Mouse (Mus musculus) erythroblast, embryonic 14.5 days (primary cell): ENCODE results near the gene Rbbp5.

Source experiments
- GATA1 ChIP-seq: IDR thresholded peaks from 2 replicates; pipeline ENCODE4 v1.6.1; 2012; ENCODE audit warnings: low read length, inconsistent platforms, mixed read lengths
- TAL1 ChIP-seq: IDR thresholded peaks from 3 replicates; pipeline ENCODE4 v1.6.1; 2012; ENCODE audit warnings: low read length, inconsistent platforms, mixed read lengths

DNA sequence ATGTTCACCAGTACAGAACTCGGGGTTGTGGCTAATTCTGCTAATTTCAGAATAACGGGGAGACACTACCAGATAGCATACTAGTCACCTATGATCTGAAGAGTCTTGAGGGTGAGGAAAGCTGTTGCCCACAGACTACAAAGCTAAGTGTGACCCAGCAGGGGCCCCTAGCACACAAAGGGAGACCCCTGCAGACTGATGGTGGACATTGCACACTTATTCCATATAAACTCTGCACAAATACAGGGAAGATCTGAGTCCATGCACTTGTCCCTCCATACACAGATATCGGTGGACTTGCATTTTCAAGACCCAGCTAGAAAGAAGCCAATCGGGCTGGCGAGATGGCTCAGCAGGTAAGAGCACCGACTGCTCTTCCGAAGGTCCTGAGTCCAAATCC lies 7.6 kb upstream of the Rbbp5 start:
- no peak for TF ChIP-seq TAL1
- TF ChIP-seq GATA1 = no peak
